Mouse (Mus musculus): ENCODE results near the gene Krtap19-5.

Gene Krtap19-5

GRCm38 (mm10) chr16:88896357-88896756 lies at the start of gene Krtap19-5:
Krtap19-5 (minus strand) TSS chr16:88896457.
- DNase-seq (ENCODE audit: low read depth, low spot score): no peak

GRCm38 (mm10) chr16:88941106-88941505 lies 44.8 kb upstream of the Krtap19-5 start:
- DNase-seq (ENCODE audit: low read depth, low spot score): no peak

DNA sequence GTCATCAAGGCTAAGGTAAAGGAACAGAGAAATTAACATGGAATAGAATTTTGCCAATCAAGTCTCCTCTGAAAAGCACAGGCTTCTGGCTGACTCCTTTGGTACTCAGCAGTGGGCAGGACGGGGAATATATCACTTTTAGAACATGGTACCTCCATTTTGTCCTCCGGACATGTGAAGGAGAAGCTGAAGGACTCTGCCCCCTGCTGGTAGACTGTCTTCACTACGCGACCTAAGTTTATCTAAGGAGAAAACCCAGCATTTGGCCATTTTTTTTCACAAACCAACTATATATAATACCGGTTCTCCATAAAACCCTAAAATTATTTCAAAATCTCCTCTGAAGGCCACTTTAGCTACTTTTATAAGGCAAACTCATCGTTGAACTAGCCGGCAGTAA lies 42.0 kb upstream of the Krtap19-5 start:
- peak; percentile 42 for DNase-seq (ENCODE audit: low read depth, low spot score)

- no peak for DNase-seq (ENCODE audit: low read depth, low spot score)
Observed at GRCm38 (mm10) chr16:88932165-88932564, 35.9 kb upstream of the Krtap19-5 start, which contains the start of gene Krtap19-9b. Krtap19-9b (minus strand) TSS chr16:88932265.

DNA sequence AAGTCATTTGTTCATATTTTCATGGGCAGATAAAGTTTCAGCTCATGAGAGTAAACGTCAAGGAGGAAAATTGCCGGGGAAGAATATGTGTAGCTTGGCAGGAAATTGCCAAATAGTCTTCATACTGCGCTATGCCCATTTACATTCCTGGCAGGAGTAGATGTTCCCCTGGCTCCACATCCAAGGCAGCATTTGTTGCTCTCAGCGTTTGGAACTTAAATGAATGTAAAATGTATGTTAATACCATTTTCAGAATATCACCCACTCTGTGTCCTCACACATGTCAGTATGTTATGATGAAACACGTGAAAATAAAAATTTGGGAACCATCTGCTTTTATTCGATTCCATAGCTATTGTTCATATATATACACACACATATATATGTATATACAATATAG lies 9.4 kb downstream of the Krtap19-5 start:
- DNase-seq (ENCODE audit: low read depth, low spot score): no peak

- no peak for DNase-seq (ENCODE audit: low read depth, low spot score)
Observed at GRCm38 (mm10) chr16:88884989-88885388, 11.3 kb downstream of the Krtap19-5 start, which contains the start of gene Krtap19-4. Krtap19-4 (minus strand) TSS chr16:88885089.

DNA sequence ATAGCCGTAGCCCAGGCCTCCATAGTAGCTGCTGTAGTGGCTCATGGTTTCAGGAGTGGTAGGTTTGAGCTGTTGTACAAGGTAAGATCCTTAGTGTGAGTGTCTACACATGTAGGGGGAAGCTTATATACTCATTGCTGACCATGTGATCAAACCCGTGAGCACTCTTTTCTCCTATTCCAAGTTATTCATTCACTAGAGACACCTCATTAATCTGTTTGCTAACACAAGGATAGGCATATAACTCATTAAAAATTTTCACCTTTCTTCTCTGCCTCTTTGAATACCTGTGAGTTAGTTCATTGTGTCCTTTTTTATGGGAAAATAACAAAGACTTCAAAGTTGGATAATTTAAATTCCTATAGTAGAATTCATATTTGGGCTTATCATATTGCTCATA lies 18.3 kb downstream of the Krtap19-5 start, which contains the start of gene Krtap19-3:
Krtap19-3 (minus strand) TSS at position 101 of the 400 bp plus-strand sequence.
- no peak for DNase-seq (ENCODE audit: low read depth, low spot score)

GRCm38 (mm10) chr16:88874169-88874568 lies 22.1 kb downstream of the Krtap19-5 start, which contains the start of gene Krtap19-2:
Krtap19-2 (minus strand) TSS chr16:88874269.
- DNase-seq (ENCODE audit: low read depth, low spot score): no peak

DNA sequence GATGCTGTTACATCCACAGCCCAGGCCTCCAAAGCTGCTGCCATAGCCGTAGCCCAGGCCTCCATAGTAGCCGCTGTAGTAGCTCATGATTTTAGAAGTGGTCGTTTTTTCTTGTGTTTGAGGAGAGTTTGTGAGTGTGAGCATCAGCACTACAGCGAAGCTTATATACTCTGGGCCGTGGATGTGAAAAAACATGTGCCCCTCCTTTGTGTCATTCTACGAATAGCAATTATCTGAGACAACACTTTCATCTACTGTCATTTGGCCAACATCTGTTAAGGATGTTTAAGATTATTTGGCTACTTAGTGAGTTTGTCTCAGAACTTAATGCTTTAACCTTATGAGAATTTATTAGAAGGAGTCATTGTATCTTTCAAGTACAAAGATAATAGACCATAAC lies 26.9 kb downstream of the Krtap19-5 start, which contains the start of gene Krtap19-1:
Krtap19-1 (minus strand) TSS at position 101 of the 400 bp plus-strand sequence.
- no peak for DNase-seq (ENCODE audit: low read depth, low spot score)

DNA sequence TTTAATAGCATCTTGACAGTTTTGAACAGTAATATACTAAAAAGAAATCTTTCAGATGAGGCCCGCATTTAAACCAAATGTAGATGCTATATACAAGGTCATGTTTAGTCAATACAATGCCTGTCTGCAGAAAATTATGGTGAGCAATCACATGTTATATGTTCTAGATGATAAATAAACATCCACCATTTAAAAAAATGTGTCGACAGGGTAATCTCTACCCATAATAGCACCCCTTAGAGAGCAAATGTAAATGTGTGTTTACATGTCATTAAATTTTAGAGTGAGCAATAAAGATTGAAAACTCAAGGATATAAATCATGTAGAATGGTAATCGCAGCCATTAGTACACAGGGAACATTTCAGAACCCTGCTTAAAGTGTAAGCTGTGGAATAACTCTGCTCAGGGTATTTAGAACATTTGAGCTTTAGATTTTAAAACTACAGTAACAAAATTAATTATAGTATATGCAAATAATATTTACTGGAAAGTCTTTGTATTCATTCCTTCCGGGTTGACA lies 31.3 kb downstream of the Krtap19-5 start:
- DNase-seq (ENCODE audit: low read depth, low spot score): no peak

DNA sequence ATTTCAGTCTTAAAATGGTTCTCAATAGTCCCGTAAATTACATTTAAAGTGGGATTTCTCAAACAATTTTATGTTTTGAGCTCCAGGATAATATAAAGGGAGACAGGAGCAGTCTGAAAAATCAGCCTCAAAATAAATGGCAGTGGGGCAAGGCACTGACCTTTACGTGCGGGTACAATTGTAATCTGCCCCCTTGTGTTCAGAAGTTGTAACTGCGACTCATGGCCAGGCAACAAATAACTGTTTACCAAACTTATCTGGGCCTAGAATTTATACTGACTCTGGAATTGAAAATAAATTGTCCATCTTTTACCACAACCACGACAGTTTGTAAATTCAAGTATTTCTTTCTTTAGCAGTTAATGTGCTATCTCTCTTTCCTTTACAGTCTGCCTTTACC lies 44.8 kb downstream of the Krtap19-5 start:
- DNase-seq (ENCODE audit: low read depth, low spot score): peak; percentile 36

DNA sequence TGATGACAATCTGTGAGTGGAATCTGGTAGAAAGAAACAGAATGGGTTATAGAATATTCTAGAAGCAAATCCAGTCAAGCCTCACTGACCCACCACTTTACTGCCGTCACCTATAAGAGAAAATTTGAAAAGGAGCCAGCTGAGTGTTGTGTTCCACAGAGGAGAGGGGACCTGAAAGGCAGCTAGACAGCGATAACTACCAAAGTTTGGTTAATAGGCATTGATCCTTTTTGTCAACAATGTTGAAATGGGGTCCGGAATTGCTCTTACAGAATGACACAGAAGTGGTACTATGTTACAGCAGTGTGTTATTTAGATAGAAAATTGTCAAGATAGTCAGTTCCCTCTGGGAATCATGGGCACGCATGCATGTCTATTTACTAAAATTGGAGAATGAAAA lies 47.7 kb downstream of the Krtap19-5 start:
- DNase-seq (ENCODE audit: low read depth, low spot score): no peak

DNA sequence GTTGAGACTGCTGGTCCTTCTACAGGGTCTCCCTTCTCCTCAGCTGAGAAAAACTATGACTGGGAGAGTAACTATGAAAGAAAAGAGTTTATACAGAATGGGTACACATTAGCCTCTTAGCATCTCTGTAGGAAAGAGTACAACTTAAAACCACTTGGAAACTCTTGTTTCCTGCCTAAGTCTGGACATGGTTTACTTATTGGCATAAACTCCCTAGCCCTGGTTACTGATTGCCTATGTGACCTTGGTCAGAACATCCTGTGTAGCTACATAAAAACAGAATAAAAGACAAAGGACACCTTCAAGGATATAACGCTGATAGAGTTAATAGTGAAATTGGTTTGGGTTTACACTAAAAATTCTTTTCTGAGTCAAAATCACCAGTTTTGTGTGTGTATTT lies 48.9 kb downstream of the Krtap19-5 start:
- DNase-seq (ENCODE audit: low read depth, low spot score): no peak
